Mouse (Mus musculus) heart, postnatal 0 days (tissue): ENCODE data around the gene Lcn4.

Experiments
- CTCF ChIP-seq: IDR thresholded peaks from 2 replicates; pipeline ENCODE4 v1.5.1; 2016; ENCODE audit warnings: antibody characterized with exemption, control low read depth, low read depth
- EP300 ChIP-seq: IDR thresholded peaks from 2 replicates; pipeline ENCODE4 v1.6.1; 2016; ENCODE audit warnings: antibody characterized with exemption, low read depth

- no peak for TF ChIP-seq EP300
- TF ChIP-seq CTCF: no peak
Observed at GRCm38 (mm10) chr2:26641006-26641647, 30.0 kb downstream of the Lcn4 start.
